Mouse (Mus musculus): Measurements from ENCODE around the gene Ace3. TPM values are rescaled to one million over a fixed set of nuclear protein-coding genes. Genes with fewer than 3 reads are reported as not detected.

The Ace3 gene
- polyA plus RNA-seq (2014; fragmentation: Nextera tagmentation; extraction: Ambion mirVana) = not detected in 2 replicates

- Histone ChIP-seq H3K9me3 (ENCODE audit: control insufficient read depth, low read length) (no peaks in the 10 kb centered on the region), H3K36me3 (ENCODE audit: control insufficient read depth, insufficient read depth, low read length) (no peaks in the 10 kb centered on the region), H3K27ac (ENCODE audit: low read depth, low read length) (no peak within 1 kb of the TSS), H3K4me1 (ENCODE audit: control insufficient read depth, insufficient read depth, low read length) (no peaks in the 10 kb centered on the region), H3K4me3 (ENCODE audit: low read depth, low read length) (no peak within 1 kb of the TSS), H3K4me2 (ENCODE audit: low read depth) (no peak within 1 kb of the TSS), H3K9ac (ENCODE audit: low read length) (no peak within 1 kb of the TSS), H3K27me3 (ENCODE audit: control insufficient read depth, insufficient read depth, low read length) (no peaks in the 10 kb centered on the region)
- WGBS = 91% methylated on average over 3 of the region's 3 CpGs
- ATAC-seq (ENCODE audit: insufficient read depth, low FRiP score, low TSS enrichment) (no peak), DNase-seq (ENCODE audit: low spot score) (no peak)
These were observed at the start of gene Ace3 for GRCm38 (mm10) chr11:105994375-105994774. Ace3 (plus strand) TSS chr11:105994675.

GRCm38 (mm10) chr11:105944770-105945672 lies 49.5 kb upstream of the Ace3 start:
- Histone ChIP-seq H3K9ac (ENCODE audit: low read length) (no peak overlapping the region), H3K4me2 (ENCODE audit: low read depth) (peak overlapping the region; percentile 96), H3K4me3 (ENCODE audit: low read depth, low read length) (peak overlapping the region; percentile 66), H3K27ac (ENCODE audit: low read depth, low read length) (no peak overlapping the region), H3K27me3 (ENCODE audit: control insufficient read depth, insufficient read depth, low read length) (peaks cover 8% of the 10 kb centered on the region), H3K9me3 (ENCODE audit: control insufficient read depth, low read length) (no peaks in the 10 kb centered on the region), H3K4me1 (ENCODE audit: control insufficient read depth, insufficient read depth, low read length) (peaks cover 5% of the 10 kb centered on the region; the same call in 1 of the 2 replicates), H3K36me3 (ENCODE audit: control insufficient read depth, insufficient read depth, low read length) (no peaks in the 10 kb centered on the region)
- WGBS = 80% methylated on average over 16 of the region's 16 CpGs
- no peak for DNase-seq (ENCODE audit: low spot score)
- no peak for ATAC-seq (ENCODE audit: insufficient read depth, low FRiP score, low TSS enrichment)

GRCm38 (mm10) chr11:105946694-105947154 lies 47.8 kb upstream of the Ace3 start:
- no peak overlapping the region for H3K27ac ChIP-seq (ENCODE audit: low read depth, low read length)
- ATAC-seq (ENCODE audit: insufficient read depth, low FRiP score, low TSS enrichment) = no peak
- H3K27me3 ChIP-seq (ENCODE audit: control insufficient read depth, insufficient read depth, low read length) = peaks cover 8% of the 10 kb centered on the region
- no peaks in the 10 kb centered on the region for H3K9me3 ChIP-seq (ENCODE audit: control insufficient read depth, low read length)
- 53% methylated on average over 11 of the region's 11 CpGs for WGBS
- no peak for DNase-seq (ENCODE audit: low spot score)
- H3K4me3 ChIP-seq (ENCODE audit: low read depth, low read length) = no peak overlapping the region
- H3K9ac ChIP-seq (ENCODE audit: low read length) = no peak overlapping the region
- H3K4me2 ChIP-seq (ENCODE audit: low read depth) = no peak overlapping the region
- peaks cover 5% of the 10 kb centered on the region; the same call in 1 of the 2 replicates for H3K4me1 ChIP-seq (ENCODE audit: control insufficient read depth, insufficient read depth, low read length)
- no peaks in the 10 kb centered on the region for H3K36me3 ChIP-seq (ENCODE audit: control insufficient read depth, insufficient read depth, low read length)

GRCm38 (mm10) chr11:105948255-105948654 lies 46.2 kb upstream of the Ace3 start:
- ATAC-seq (ENCODE audit: insufficient read depth, low FRiP score, low TSS enrichment) (no peak), DNase-seq (ENCODE audit: low spot score) (no peak)
- Histone ChIP-seq H3K27me3 (ENCODE audit: control insufficient read depth, insufficient read depth, low read length) (peaks cover 6% of the 10 kb centered on the region), H3K9me3 (ENCODE audit: control insufficient read depth, low read length) (no peaks in the 10 kb centered on the region), H3K27ac (ENCODE audit: low read depth, low read length) (no peak overlapping the region), H3K4me1 (ENCODE audit: control insufficient read depth, insufficient read depth, low read length) (peaks cover 5% of the 10 kb centered on the region; the same call in 1 of the 2 replicates), H3K9ac (ENCODE audit: low read length) (no peak overlapping the region), H3K4me2 (ENCODE audit: low read depth) (no peak overlapping the region), H3K36me3 (ENCODE audit: control insufficient read depth, insufficient read depth, low read length) (no peaks in the 10 kb centered on the region), H3K4me3 (ENCODE audit: low read depth, low read length) (no peak overlapping the region)
- 77% methylated on average over 2 of the region's 2 CpGs for WGBS

DNA sequence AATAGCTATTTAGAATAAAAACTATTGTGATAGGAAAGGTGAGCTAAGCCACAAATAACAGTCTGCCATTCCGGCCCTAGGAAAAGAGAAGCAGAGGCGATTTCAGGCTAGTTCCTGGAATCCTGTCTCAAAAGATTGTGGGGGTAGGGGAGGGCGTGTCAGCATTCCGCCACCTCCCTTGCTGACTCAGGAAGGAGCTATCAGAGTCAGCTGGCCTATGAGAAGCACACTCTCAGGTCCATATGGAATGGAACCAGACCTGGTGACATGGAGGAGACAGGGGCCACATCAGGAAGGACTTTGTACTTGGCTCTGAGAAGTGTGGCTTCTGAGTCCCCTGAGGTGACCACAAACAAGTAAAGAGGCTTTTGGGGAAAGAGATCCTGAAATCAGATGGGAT lies 44.0 kb upstream of the Ace3 start:
- H3K4me3 ChIP-seq (ENCODE audit: low read depth, low read length) = no peak overlapping the region
- DNase-seq (ENCODE audit: low spot score) (no peak), ATAC-seq (ENCODE audit: insufficient read depth, low FRiP score, low TSS enrichment) (no peak)
- H3K4me1 ChIP-seq (ENCODE audit: control insufficient read depth, insufficient read depth, low read length) = no peaks in the 10 kb centered on the region
- H3K9ac ChIP-seq (ENCODE audit: low read length) = no peak overlapping the region
- no peaks in the 10 kb centered on the region for H3K27me3 ChIP-seq (ENCODE audit: control insufficient read depth, insufficient read depth, low read length)
- H3K4me2 ChIP-seq (ENCODE audit: low read depth) = no peak overlapping the region
- 83% methylated on average over 4 of the region's 4 CpGs for WGBS
- H3K36me3 ChIP-seq (ENCODE audit: control insufficient read depth, insufficient read depth, low read length) = no peaks in the 10 kb centered on the region
- no peaks in the 10 kb centered on the region for H3K9me3 ChIP-seq (ENCODE audit: control insufficient read depth, low read length)
- H3K27ac ChIP-seq (ENCODE audit: low read depth, low read length) = no peak overlapping the region

DNA sequence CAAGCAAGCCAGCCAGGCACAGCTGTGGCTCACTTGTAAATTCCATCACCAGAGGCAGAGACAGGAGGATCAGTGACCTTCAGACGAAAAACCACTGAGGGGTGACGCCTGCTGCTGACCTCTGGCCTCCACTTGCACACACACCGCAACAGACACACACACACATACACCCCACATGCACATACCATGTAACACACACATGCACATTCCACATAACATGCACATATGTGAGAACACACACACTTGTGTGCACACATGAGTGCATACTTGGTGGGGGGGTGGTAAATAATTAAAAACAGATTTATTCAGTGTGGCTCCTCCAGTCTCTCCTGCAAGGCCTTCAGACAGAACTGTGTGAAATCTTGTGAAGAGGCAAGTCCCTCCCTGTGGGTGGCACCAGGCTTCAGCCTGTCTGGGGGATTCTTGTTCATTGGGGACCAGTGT lies 42.9 kb upstream of the Ace3 start:
- Histone ChIP-seq H3K9me3 (ENCODE audit: control insufficient read depth, low read length) (no peaks in the 10 kb centered on the region), H3K27ac (ENCODE audit: low read depth, low read length) (no peak overlapping the region), H3K36me3 (ENCODE audit: control insufficient read depth, insufficient read depth, low read length) (no peaks in the 10 kb centered on the region), H3K27me3 (ENCODE audit: control insufficient read depth, insufficient read depth, low read length) (no peaks in the 10 kb centered on the region), H3K9ac (ENCODE audit: low read length) (no peak overlapping the region), H3K4me3 (ENCODE audit: low read depth, low read length) (no peak overlapping the region), H3K4me1 (ENCODE audit: control insufficient read depth, insufficient read depth, low read length) (no peaks in the 10 kb centered on the region), H3K4me2 (ENCODE audit: low read depth) (no peak overlapping the region)
- whole genome bisulfite sequencing = 50% methylated on average over 3 of the region's 3 CpGs
- ATAC-seq (ENCODE audit: insufficient read depth, low FRiP score, low TSS enrichment) (no peak), DNase-seq (ENCODE audit: low spot score) (no peak)

DNA sequence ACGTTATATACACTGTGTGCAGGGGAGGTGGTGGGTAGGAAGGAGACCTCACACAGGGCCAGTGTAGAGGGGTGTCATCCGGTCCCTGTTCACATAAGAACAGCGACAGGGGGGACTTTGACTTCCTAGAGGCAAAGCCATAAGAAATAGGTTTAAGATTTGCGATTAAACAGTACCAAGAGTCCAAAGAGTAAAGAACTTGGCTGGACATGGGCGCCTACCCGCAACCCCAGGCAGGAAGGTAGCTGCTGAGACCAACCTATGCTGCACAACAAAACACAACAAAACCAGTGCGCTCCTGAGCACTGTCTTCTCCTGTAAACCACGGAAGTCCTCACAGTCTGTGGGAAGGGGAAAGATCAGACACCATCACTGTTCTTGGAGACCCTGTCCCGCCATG lies 42.4 kb upstream of the Ace3 start:
- WGBS = 89% methylated on average over 9 of the region's 9 CpGs
- Histone ChIP-seq H3K27me3 (ENCODE audit: control insufficient read depth, insufficient read depth, low read length) (no peaks in the 10 kb centered on the region), H3K4me3 (ENCODE audit: low read depth, low read length) (no peak overlapping the region), H3K4me2 (ENCODE audit: low read depth) (no peak overlapping the region), H3K36me3 (ENCODE audit: control insufficient read depth, insufficient read depth, low read length) (no peaks in the 10 kb centered on the region), H3K9ac (ENCODE audit: low read length) (no peak overlapping the region), H3K27ac (ENCODE audit: low read depth, low read length) (no peak overlapping the region), H3K9me3 (ENCODE audit: control insufficient read depth, low read length) (no peaks in the 10 kb centered on the region), H3K4me1 (ENCODE audit: control insufficient read depth, insufficient read depth, low read length) (no peaks in the 10 kb centered on the region)
- DNase-seq (ENCODE audit: low spot score) (no peak), ATAC-seq (ENCODE audit: insufficient read depth, low FRiP score, low TSS enrichment) (no peak)

GRCm38 (mm10) chr11:105952911-105953386 lies 41.5 kb upstream of the Ace3 start, which contains the start of gene Cyb561:
Cyb561 (minus strand) TSS chr11:105953336.
- DNase-seq (ENCODE audit: low spot score) (no peak), ATAC-seq (ENCODE audit: insufficient read depth, low FRiP score, low TSS enrichment) (no peak)
- Histone ChIP-seq H3K9me3 (ENCODE audit: control insufficient read depth, low read length) (no peaks in the 10 kb centered on the region), H3K4me2 (ENCODE audit: low read depth) (no peak within 1 kb of the TSS), H3K27me3 (ENCODE audit: control insufficient read depth, insufficient read depth, low read length) (no peaks in the 10 kb centered on the region), H3K36me3 (ENCODE audit: control insufficient read depth, insufficient read depth, low read length) (no peaks in the 10 kb centered on the region), H3K4me1 (ENCODE audit: control insufficient read depth, insufficient read depth, low read length) (no peaks in the 10 kb centered on the region), H3K27ac (ENCODE audit: low read depth, low read length) (no peak within 1 kb of the TSS), H3K4me3 (ENCODE audit: low read depth, low read length) (no peak within 1 kb of the TSS), H3K9ac (ENCODE audit: low read length) (no peak within 1 kb of the TSS)
- 82% methylated on average over 12 of the region's 12 CpGs for WGBS

DNA sequence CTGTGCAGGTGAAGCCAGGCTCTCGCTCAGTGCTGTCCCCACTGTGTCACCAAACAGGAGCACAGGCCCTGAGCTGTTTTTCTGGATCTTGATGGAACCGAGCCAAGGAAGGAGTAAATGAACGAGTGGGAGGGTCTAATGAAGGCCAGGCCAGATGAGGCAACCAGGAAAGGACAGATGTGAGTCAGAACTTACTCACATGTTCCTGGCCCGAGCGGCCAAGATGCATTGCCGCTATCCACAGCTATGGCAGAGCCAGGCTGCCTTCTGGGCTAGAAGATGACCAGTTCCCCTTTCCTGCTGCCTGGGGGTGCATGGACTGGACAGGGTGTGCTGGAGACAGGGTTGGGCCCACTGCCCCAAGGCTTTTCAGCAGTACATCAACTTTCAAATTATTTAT lies 41.1 kb upstream of the Ace3 start:
- Histone ChIP-seq H3K36me3 (ENCODE audit: control insufficient read depth, insufficient read depth, low read length) (no peaks in the 10 kb centered on the region), H3K9ac (ENCODE audit: low read length) (no peak overlapping the region), H3K27ac (ENCODE audit: low read depth, low read length) (no peak overlapping the region), H3K4me2 (ENCODE audit: low read depth) (no peak overlapping the region), H3K27me3 (ENCODE audit: control insufficient read depth, insufficient read depth, low read length) (no peaks in the 10 kb centered on the region), H3K4me3 (ENCODE audit: low read depth, low read length) (no peak overlapping the region), H3K4me1 (ENCODE audit: control insufficient read depth, insufficient read depth, low read length) (no peaks in the 10 kb centered on the region), H3K9me3 (ENCODE audit: control insufficient read depth, low read length) (no peaks in the 10 kb centered on the region)
- WGBS = 88% methylated on average over 6 of the region's 6 CpGs
- ATAC-seq (ENCODE audit: insufficient read depth, low FRiP score, low TSS enrichment) = no peak
- DNase-seq (ENCODE audit: low spot score) = no peak
